Mouse (Mus musculus) natural killer cell, adult 2 months (primary cell): Measurements from ENCODE around the gene Ddx6.
A peak's percentile ranks its signal among the peaks of the same experiment; 100 is the strongest.
"Not testable (repeated sequence)": the region's sequence is repeated elsewhere in the genome, so short reads cannot be mapped to it uniquely, and the experiment has no call there.

Experiments used
- DNase-seq, 2 experiments: peaks; one replicate each; pipeline ENCODE4 v3.0.0; 2022; ENCODE audit warnings: low spot score in 2 of 2

Gene Ddx6

DNA sequence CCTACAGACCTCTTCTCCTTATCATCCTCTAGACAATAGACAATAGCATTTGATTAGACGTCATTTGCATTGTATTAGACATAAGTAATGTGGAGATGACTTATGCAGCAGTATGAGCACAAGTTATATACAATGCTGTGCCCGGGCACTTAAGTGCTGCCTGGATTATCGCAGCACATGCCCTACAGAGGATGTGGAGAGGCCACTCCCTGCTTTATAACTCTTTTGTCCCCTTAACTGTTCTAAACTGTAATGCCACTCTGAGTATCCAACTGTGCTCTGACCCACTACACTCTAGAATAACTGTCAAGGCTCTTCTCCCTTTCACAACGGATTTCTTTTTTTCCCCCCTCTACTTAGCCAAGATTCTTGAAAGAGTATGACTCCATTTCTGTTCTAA, 10.8 kb upstream of the Ddx6 start:
- no peak for DNase-seq

DNA sequence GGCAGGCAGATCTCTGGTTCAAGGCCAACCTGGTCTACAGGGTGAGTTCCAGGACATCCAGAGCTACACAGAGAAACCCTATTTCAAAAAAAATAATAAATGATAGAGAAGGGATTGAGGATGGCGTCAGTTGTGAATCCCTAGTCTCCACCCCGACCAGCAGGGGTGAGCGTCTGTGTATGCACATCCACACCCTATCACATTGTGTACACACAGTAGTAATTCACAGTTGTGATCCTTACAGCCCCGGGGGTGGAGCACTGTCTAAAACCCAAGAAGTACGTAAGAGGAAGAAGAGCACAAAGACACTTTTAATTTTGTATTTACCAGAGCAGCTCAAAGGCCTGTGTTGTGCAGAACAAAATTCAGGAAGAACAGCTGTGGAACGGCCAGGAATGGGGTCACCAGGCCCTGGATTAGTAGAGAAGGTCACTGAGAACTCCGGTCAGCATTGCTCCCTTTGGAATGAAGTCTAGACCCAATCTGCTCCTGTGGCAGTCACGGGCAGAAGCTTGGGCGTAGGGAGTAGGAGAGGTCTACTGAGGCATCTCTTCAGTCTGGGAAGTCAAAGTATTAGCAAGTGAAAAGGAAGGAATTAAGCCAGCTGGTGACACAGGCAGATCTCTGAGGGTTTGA, 9.7 kb upstream of the Ddx6 start:
- no peak for DNase-seq

GRCm38 (mm10) chr9:44595537-44595930, 9.2 kb upstream of the Ddx6 start:
- no peak for DNase-seq

DNA sequence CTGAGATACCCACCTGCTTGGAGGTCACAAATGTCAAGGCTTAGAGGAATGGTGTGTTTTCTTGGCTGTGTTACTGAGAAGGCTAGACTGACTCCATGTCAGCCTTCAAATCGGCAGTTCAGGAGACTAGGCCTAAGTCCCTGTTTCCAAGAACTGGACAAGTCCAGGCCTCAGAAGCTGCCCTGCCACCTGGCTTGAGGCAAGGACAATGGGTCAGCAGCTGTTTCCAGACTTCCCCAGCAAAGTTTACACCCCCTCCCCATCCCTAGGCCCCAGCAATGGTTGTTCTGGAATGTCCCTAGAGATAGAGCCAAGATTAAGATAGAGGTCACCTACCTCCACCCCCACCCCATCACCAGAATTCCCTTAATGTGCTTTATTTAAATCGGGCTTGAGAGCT, 7.0 kb upstream of the Ddx6 start:
- no peak for DNase-seq

GRCm38 (mm10) chr9:44598899-44599495, 5.7 kb upstream of the Ddx6 start:
- no peak for DNase-seq

- no peak for DNase-seq
Observed at GRCm38 (mm10) chr9:44599616-44600015, 5.1 kb upstream of the Ddx6 start.

GRCm38 (mm10) chr9:44600801-44601200, 3.9 kb upstream of the Ddx6 start:
- DNase-seq = no peak

DNA sequence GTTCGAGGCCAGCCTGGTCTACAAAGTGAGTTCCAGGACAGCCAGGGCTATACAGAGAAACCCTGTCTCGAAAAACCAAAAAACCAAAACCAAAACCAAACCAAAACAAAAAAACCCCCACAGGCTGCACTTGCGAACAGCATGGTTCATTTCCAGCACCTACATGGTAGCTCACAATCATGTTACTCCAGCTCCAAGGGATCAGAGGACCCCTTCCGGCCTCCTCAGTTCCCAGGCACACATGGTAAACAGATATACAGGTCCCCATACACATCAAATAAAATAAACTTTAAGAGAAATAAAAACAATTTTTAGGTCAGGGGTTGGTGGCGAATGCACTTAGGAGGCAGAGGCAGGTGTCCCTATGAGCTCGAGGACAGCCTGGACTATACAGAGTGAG, 1.9 kb upstream of the Ddx6 start:
- DNase-seq = peak in 1 of 2 experiments; percentile 21

GRCm38 (mm10) chr9:44603454-44604289, 1.0 kb upstream of the Ddx6 start:
- DNase-seq = peak; percentile 30 to 47

- peak; percentile 77 to 82 for DNase-seq
Observed at GRCm38 (mm10) chr9:44604290-44604778, 358 bp upstream of the Ddx6 start.

- DNase-seq = peak; percentile 45 to 65
Observed at GRCm38 (mm10) chr9:44605616-44606165, 999 bp downstream of the Ddx6 start.

DNA sequence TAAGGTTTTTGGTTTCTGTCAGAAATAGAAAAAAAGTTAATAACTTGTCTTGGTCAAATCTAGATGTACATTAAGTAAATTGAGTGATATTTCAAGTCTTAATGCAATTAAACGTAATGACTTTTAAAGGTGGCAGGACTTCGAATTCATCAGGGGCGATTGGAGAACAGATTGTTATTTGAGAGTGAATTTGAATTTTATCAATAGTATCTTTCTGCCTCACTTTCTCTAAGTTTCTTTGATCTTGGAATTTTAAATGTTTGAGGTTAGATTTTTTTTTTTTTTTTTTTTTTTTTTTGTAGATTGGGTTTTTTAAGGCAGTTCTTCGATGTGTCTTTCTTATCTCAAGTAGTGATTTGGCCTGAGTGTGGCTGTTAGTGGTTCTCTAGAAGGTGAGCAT, 2.0 kb downstream of the Ddx6 start:
- DNase-seq = no peak

DNA sequence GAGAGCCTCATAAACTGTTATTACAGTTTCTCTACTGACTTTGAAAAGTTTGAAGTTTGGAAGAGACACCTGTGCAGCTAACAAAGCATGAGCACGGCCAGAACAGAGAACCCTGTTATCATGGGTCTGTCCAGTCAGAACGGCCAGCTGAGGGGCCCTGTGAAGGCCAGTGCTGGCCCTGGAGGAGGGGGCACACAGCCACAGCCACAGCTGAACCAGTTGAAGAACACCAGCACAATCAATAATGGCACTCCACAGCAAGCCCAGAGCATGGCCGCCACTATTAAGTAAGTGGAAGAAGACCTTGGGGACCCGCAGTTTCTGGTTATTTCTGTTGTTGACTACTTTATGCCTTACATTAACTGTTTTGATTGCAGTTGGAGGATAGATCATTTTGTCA, 2.6 kb downstream of the Ddx6 start:
- no peak for DNase-seq

DNA sequence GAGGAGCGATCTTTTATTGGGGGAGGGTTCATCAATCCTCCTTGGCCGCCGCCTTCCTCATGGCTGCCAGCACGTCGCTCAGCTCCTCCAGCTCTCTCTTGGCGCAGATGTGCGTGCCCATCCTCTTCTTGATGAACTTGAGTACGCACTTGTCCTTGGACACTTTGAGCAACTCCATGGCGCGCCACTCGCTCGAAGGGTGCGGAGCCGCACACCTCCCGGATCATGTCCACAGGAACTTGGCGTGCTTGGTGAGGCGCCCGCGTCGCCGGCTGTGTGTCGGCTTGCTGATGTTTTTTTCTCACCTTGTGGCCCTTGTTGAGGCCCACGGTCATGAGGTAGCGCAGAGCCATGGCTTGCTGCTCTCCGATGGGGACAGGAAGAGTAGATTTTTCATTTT, 5.7 kb downstream of the Ddx6 start:
- DNase-seq = no peak

GRCm38 (mm10) chr9:44613081-44613480, 8.4 kb downstream of the Ddx6 start:
- not testable (repeated sequence) for DNase-seq

DNA sequence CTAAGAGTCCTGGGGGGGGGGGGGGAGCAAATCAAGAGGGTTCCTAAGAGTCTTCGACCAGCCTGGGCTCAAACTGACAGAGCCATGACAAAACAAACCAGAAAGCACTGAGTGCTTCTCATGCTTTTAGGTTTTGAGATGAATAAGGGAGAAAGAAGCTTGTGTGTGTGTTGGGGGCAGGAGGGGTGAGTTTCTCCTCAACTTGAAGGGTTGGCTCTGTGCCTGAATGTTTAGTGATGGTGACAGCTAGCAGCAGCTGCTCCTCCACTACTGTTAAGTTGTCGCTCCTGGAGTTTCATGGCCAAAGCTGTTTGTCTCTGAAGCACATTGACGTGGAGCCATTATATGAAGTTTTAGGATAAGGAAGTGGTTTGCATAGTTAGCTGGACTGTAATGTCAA, 16.4 kb downstream of the Ddx6 start:
- no peak for DNase-seq

GRCm38 (mm10) chr9:44624390-44624789, 19.7 kb downstream of the Ddx6 start:
- no peak for DNase-seq

DNA sequence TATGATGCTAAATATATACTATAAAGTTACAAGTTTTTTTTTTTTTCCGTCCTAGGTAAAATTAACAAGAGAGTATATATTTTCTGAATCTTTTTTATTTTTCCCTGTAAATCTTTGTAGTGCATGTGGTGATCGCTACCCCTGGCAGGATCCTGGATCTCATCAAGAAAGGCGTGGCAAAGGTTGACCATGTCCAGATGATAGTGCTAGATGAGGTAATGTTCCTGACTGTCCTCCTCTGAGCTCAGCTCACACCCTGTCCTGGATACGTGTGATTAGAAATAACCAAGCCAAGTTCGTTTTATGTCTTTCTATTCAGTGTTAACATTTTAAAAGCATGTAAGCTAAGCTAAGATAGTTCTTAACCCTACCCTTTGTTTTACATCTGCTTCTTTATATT, 21.6 kb downstream of the Ddx6 start:
- DNase-seq = no peak

- no peak for DNase-seq
Observed at GRCm38 (mm10) chr9:44637551-44638169, 33.0 kb downstream of the Ddx6 start.

GRCm38 (mm10) chr9:44638726-44639125, 34.0 kb downstream of the Ddx6 start:
- DNase-seq = not testable (repeated sequence)

GRCm38 (mm10) chr9:44640028-44640427, 35.3 kb downstream of the Ddx6 start:
- not testable (repeated sequence) for DNase-seq
